Mouse (Mus musculus) erythroblast, embryonic 14.5 days (primary cell): Measurements from ENCODE around the gene Lrmda.

ENCODE experiments used
- GATA1 ChIP-seq: IDR thresholded peaks from 2 replicates; pipeline ENCODE4 v1.6.1; 2012; ENCODE audit warnings: low read length, inconsistent platforms, mixed read lengths
- TAL1 ChIP-seq: IDR thresholded peaks from 3 replicates; pipeline ENCODE4 v1.6.1; 2012; ENCODE audit warnings: low read length, inconsistent platforms, mixed read lengths

GRCm38 (mm10) chr14:22627105-22627829, 607.8 kb downstream of the Lrmda start:
- TF ChIP-seq TAL1, result no peak
- no peak for TF ChIP-seq GATA1
